Mouse (Mus musculus): ENCODE results near the gene Irak4. TPM values are rescaled to one million over a fixed set of nuclear protein-coding genes. Genes with fewer than 3 reads are reported as not detected.

Irak4 gene
- polyA plus RNA-seq, 1 experiment from 2014 or later, result 5.6 TPM

GRCm38 (mm10) chr15:94628830-94629601 is 85.6 kb downstream of the Irak4 start, which contains the start of gene Tmem117:
TSS of gene Tmem117 (plus strand) at chr15:94629232.
- ATAC-seq (peak; percentile 55; the same call in 1 of the 2 replicates), DNase-seq (peak; percentile 21)
- Histone ChIP-seq H3K9ac (replicated peaks) (peak within 1 kb of the TSS; percentile 34; the same call in 1 of the 2 replicates), H3K4me2 (ENCODE audit: low read depth, low read length) (peak within 1 kb of the TSS; percentile 76), H3K9me3 (ENCODE audit: low read length) (no peaks in the 10 kb centered on the region), H3K36me3 (replicated peaks; ENCODE audit: insufficient read depth, low read length) (no peaks in the 10 kb centered on the region), H3K27me3 (ENCODE audit: insufficient read depth, low read length) (peaks cover 28% of the 10 kb centered on the region), H3K27ac (ENCODE audit: low read depth) (no peak within 1 kb of the TSS), H3K4me1 (ENCODE audit: insufficient read depth) (no peaks in the 10 kb centered on the region), H3K4me3 (ENCODE audit: low read depth, low read length) (peak within 1 kb of the TSS; percentile 43)
- WGBS (ENCODE audit: insufficient replicate concordance), result 1% methylated on average over 62 of the region's 96 CpGs
- TF ChIP-seq CTCF (IDR thresholded peaks at IDR 0.05; ENCODE audit: low read depth), result no peak
- TF ChIP-seq EP300 (IDR thresholded peaks at IDR 0.05; ENCODE audit: low read depth), result no peak

- no peak overlapping the region for H3K9ac ChIP-seq (replicated peaks)
- DNase-seq (no peak), ATAC-seq (no peak)
- no peaks in the 10 kb centered on the region for H3K4me1 ChIP-seq (ENCODE audit: insufficient read depth)
- no peak overlapping the region for H3K27ac ChIP-seq (ENCODE audit: low read depth)
- H3K36me3 ChIP-seq (replicated peaks; ENCODE audit: insufficient read depth, low read length), result no peaks in the 10 kb centered on the region
- H3K4me3 ChIP-seq (ENCODE audit: low read depth, low read length), result no peak overlapping the region
- H3K27me3 ChIP-seq (ENCODE audit: insufficient read depth, low read length), result peaks cover 28% of the 10 kb centered on the region
- TF ChIP-seq CTCF (IDR thresholded peaks at IDR 0.05; ENCODE audit: low read depth), result no peak
- no peak for TF ChIP-seq EP300 (IDR thresholded peaks at IDR 0.05; ENCODE audit: low read depth)
- WGBS (ENCODE audit: insufficient replicate concordance), result 56% methylated on average over 4 of the region's 4 CpGs
- no peak overlapping the region for H3K4me2 ChIP-seq (ENCODE audit: low read depth, low read length)
- no peaks in the 10 kb centered on the region for H3K9me3 ChIP-seq (ENCODE audit: low read length)
These were observed 87.1 kb downstream of the Irak4 start for GRCm38 (mm10) chr15:94630553-94630952.

Other genes with a start within 250 kb of the Irak4 start
- gene Adamts20, start 78.2 kb upstream of the Irak4 start, polyA plus RNA-seq (2015; fragmentation: Nextera tagmentation; extraction: Ambion mirVana), result 0.02 TPM in 1 of 2 replicates, not detected in the other
- gene Pus7l, start 96 bp upstream of the Irak4 start, polyA plus RNA-seq (2015; fragmentation: Nextera tagmentation; extraction: Ambion mirVana), result 1.9 and 2.0 TPM in 2 replicates
- 30.7 and 31.2 TPM in 2 replicates for gene Twf1, start 46.2 kb downstream of the Irak4 start, polyA plus RNA-seq (2015; fragmentation: Nextera tagmentation; extraction: Ambion mirVana)
- gene Tmem117, start 85.6 kb downstream of the Irak4 start, polyA plus RNA-seq (2015; fragmentation: Nextera tagmentation; extraction: Ambion mirVana), result 0.24 TPM in 1 of 2 replicates, not detected in the other